Mouse (Mus musculus) liver, embryonic 14.5 days (tissue): ENCODE data around the gene Cacybp. TPM values are rescaled to one million over a fixed set of nuclear protein-coding genes. Genes with fewer than 3 reads are reported as not detected.
A peak's percentile ranks its signal among the peaks of the same experiment; 100 is the strongest.

ENCODE experiments used
- ATAC-seq: fragments of 200-750 bp; cut with Nextera tagmentation; 2 replicates; pipeline ENCODE4 v1.8.0; 2017; ENCODE audit warnings: moderate number of reproducible peaks, mild to moderate bottlenecking, moderate library complexity; ENCODE audit not compliant: insufficient read depth
- DNase-seq, 3 experiments: peaks; one replicate each; pipeline ENCODE4 v3.0.0-alpha.2; 2012 to 2013; ENCODE audit warnings: low read depth in 3 of 3, low spot score in 3 of 3
- H3K27ac ChIP-seq: fragments of 300-500 bp; sonication (generic); 2 replicates; pipeline ENCODE4 v1.5.1; 2014; ENCODE audit warnings: moderate library complexity, mild to moderate bottlenecking, control low read depth, inconsistent platforms
- H3K27me3 ChIP-seq: fragments of 300-500 bp; sonication (generic); 2 replicates; pipeline ENCODE4 v1.6.1; 2014; ENCODE audit warnings: mild to moderate bottlenecking, low read length, moderate library complexity; ENCODE audit not compliant: control insufficient read depth, insufficient read depth
- H3K36me3 ChIP-seq: fragments of 300-500 bp; sonication (generic); replicated peaks from 2 replicates; pipeline ENCODE4 v1.6.1; 2014; ENCODE audit warnings: low read depth; ENCODE audit not compliant: control insufficient read depth, insufficient read depth
- H3K4me1 ChIP-seq, 2 experiments: fragments of 200-500 bp in 1 of 2; fragments of 300-500 bp in 1 of 2; sonication (generic) in 1 of 2; replicated peaks; 2 replicates each; pipeline ENCODE4 v1.6.1; 2012 to 2014; ENCODE audit warnings: antibody characterized with exemption in 1 of 2, inconsistent platforms in 1 of 2, low read length in 1 of 2; ENCODE audit not compliant: control insufficient read depth in 2 of 2, insufficient read depth in 2 of 2
- H3K4me2 ChIP-seq: fragments of 300-500 bp; sonication (generic); 2 replicates; pipeline ENCODE4 v1.6.1; 2014; ENCODE audit warnings: low read depth, mild to moderate bottlenecking, control low read depth, moderate library complexity
- H3K4me3 ChIP-seq, 2 experiments: fragments of 200-500 bp in 1 of 2; fragments of 300-500 bp in 1 of 2; sonication (generic) in 1 of 2; 2 replicates each; pipeline ENCODE4 v1.5.1; 2012 to 2014; ENCODE audit warnings: low read depth in 2 of 2, low read length in 2 of 2, mild to moderate bottlenecking in 2 of 2, control low read depth in 1 of 2, inconsistent platforms in 1 of 2, moderate library complexity in 1 of 2; ENCODE audit not compliant: insufficient read depth in 1 of 2
- H3K9ac ChIP-seq: fragments of 300-500 bp; sonication (generic); replicated peaks from 2 replicates; pipeline ENCODE4 v1.6.1; 2014; ENCODE audit warnings: mild to moderate bottlenecking, control low read depth, moderate library complexity
- H3K9me3 ChIP-seq: fragments of 300-500 bp; sonication (generic); 2 replicates; pipeline ENCODE4 v1.6.1; 2016; ENCODE audit warnings: low read length, mixed read lengths; ENCODE audit not compliant: control insufficient read depth
- CTCF ChIP-seq: IDR thresholded peaks from 2 replicates; pipeline ENCODE4 v1.5.1; 2016; ENCODE audit warnings: antibody characterized with exemption, low read depth, control low read depth
- EP300 ChIP-seq: IDR thresholded peaks from 2 replicates; pipeline ENCODE4 v1.6.1; 2016; ENCODE audit warnings: antibody characterized with exemption, low read depth
- WGBS: fragments of 180-500 bp; shearing (Covaris S2); extraction: QIAGEN DNeasy Blood & Tissue Kit; methylation state at CpG from one replicate; pipeline ENCODE4 v1.1.7; 2014; ENCODE audit not compliant: insufficient replicate concordance; 5-methylcytosine and 5-hydroxymethylcytosine counted together
- polyA plus RNA-seq, 2 experiments: library from polyadenylated mRNA; depleted of rRNA in 1 of 2; stranded (reverse) in 1 of 2; unstranded in 1 of 2; fragments of >200 nt; fragmentation: Nextera tagmentation in 1 of 2; extraction: Ambion mirVana in 1 of 2; gene quantifications; 2 replicates each; pipeline versions ENCODE4 v1.2.1 to v1.2.3; 2012 to 2014

Gene Cacybp
- polyA plus RNA-seq, 2 experiments: 41.9 to 161 TPM

DNA sequence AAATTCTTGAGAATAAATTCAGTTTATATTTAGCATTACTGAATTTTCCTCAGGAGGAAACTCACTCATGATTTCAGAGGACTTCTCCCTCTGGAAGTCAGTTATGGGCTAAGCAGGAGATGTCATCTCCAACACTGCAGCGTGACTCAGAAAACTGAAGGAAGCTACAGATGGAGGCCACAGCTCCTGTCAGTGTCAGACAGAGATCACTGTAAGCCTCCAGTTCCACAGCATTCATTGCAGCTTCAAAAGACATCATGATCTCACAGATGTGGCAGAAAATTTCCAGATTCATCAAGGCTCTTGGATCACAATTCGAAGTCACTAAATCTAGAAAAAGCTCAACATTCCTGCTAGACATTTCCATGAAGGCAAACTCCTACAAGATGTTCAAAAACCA is 25.3 kb upstream of the Cacybp start:
- H3K4me1 ChIP-seq: no peaks in the 10 kb centered on the region; a peak in 1 of 4 replicates
- no peak overlapping the region for H3K4me3 ChIP-seq
- H3K4me2 ChIP-seq: no peak overlapping the region
- no peak for TF ChIP-seq CTCF
- TF ChIP-seq EP300: no peak
- no peak overlapping the region for H3K9ac ChIP-seq
- no peak for DNase-seq
- H3K9me3 ChIP-seq: no peaks in the 10 kb centered on the region
- no peaks in the 10 kb centered on the region; the same call in 1 of the 2 replicates for H3K36me3 ChIP-seq
- no peaks in the 10 kb centered on the region for H3K27me3 ChIP-seq
- no peak for ATAC-seq
- 73% methylated on average over 2 of the region's 2 CpGs for whole genome bisulfite sequencing
- no peak overlapping the region for H3K27ac ChIP-seq

DNA sequence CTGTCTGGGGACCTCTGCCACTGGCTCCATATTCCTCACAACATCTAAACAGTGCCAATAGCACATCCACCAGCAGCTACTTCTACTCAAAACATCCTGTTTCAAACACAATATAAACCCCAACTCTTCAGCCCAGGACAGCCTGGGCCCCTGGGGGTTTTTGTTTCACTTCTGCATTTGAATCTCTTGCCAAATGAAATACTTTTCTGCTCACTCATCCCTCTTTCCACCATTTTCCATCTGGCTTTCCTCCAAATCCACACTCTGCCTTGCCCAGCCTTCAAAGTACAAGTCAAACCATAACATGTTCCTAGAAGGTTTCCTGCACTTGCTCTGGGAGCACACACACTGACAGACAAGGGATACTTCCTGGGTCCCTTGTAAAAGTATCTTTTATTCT is 21.2 kb upstream of the Cacybp start:
- Histone ChIP-seq H3K27ac (no peak overlapping the region), H3K9me3 (no peaks in the 10 kb centered on the region), H3K27me3 (no peaks in the 10 kb centered on the region), H3K4me1 (no peaks in the 10 kb centered on the region; a peak in 1 of 4 replicates), H3K9ac (no peak overlapping the region), H3K4me2 (no peak overlapping the region), H3K4me3 (no peak overlapping the region), H3K36me3 (no peaks in the 10 kb centered on the region; the same call in 1 of the 2 replicates)
- no peak for ATAC-seq
- TF ChIP-seq EP300 (no peak), CTCF (no peak)
- no peak for DNase-seq

DNA sequence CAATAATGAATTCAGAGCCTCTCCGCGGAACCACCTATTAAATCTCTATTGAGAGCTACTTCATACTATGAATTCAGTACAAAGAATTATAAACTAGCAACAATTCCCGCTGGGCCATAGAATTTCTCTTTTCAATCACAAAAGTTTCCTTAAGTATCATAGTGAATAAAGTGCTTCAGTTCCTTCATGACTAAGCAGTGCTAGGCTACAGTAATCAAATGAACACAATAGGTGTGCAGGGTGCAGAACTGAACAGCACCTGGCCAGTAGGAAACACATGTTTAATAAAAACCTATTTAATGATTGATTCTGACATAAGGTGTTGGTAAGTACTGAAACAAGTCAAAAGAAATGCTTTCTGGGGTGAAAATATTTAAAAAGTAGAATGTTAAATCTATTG is 19.4 kb upstream of the Cacybp start:
- H3K36me3 ChIP-seq: no peaks in the 10 kb centered on the region; the same call in 1 of the 2 replicates
- ATAC-seq (no peak), DNase-seq (no peak)
- H3K9ac ChIP-seq: no peak overlapping the region
- H3K4me3 ChIP-seq: no peak overlapping the region
- H3K27ac ChIP-seq: no peak overlapping the region
- no peak for TF ChIP-seq CTCF
- TF ChIP-seq EP300: no peak
- no peaks in the 10 kb centered on the region for H3K27me3 ChIP-seq
- 84% methylated on average over 3 of the region's 3 CpGs for WGBS
- no peaks in the 10 kb centered on the region for H3K9me3 ChIP-seq
- peaks cover 2% of the 10 kb centered on the region in 2 experiments; a peak in 2 of 4 replicates for H3K4me1 ChIP-seq
- H3K4me2 ChIP-seq: no peak overlapping the region

- Histone ChIP-seq H3K27me3 (no peaks in the 10 kb centered on the region), H3K9me3 (no peaks in the 10 kb centered on the region), H3K36me3 (no peaks in the 10 kb centered on the region), H3K4me3 (no peak overlapping the region), H3K9ac (no peak overlapping the region), H3K27ac (no peak overlapping the region), H3K4me2 (no peak overlapping the region), H3K4me1 (peaks cover 2% of the 10 kb centered on the region in 2 experiments; a peak in 2 of 4 replicates)
- DNase-seq (peak in 1 of 3 experiments; percentile 26), ATAC-seq (no peak)
- WGBS: 58% methylated on average over 4 of the region's 4 CpGs
- TF ChIP-seq EP300 (no peak), CTCF (peak; percentile 33; the same call in 1 of the 2 replicates)
Observed at GRCm38 (mm10) chr1:160231013-160231412, 18.3 kb upstream of the Cacybp start.

DNA sequence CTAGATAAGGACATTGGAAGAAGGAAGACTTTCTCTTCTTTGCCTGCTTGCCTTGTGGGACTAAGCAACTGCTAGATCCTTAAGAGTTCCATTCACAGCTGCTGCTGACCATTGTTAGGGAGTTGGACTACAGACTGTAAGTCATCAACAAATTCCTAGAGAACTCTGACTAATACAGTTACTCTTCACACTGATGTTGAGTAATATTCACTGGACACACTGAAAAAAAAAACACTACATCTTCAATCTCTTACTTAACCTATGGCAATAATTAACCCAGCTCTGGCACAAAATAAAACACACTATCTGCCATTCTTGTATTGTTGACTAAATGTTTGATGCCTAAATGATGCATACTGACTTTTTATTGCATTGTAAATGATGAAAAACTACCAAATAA is 15.2 kb upstream of the Cacybp start:
- no peak overlapping the region for H3K4me3 ChIP-seq
- H3K9ac ChIP-seq: no peak overlapping the region
- no peak for TF ChIP-seq EP300
- no peak for TF ChIP-seq CTCF
- H3K27me3 ChIP-seq: no peaks in the 10 kb centered on the region
- H3K4me2 ChIP-seq: no peak overlapping the region
- ATAC-seq (no peak), DNase-seq (no peak)
- H3K9me3 ChIP-seq: no peaks in the 10 kb centered on the region
- peaks cover 2% of the 10 kb centered on the region in 2 experiments; a peak in 1 of 4 replicates for H3K4me1 ChIP-seq
- H3K36me3 ChIP-seq: no peaks in the 10 kb centered on the region
- H3K27ac ChIP-seq: no peak overlapping the region
